Mouse (Mus musculus): Measurements from ENCODE around the gene Rps15a. TPM values are rescaled to one million over a fixed set of nuclear protein-coding genes. Genes with fewer than 3 reads are reported as not detected.
A peak's percentile ranks its signal among the peaks of the same experiment; 100 is the strongest.

The Rps15a gene
- polyA plus RNA-seq, 1 experiment from 2014 or later, result 1,028 TPM

- ATAC-seq (ENCODE audit: insufficient number of reproducible peaks, insufficient read depth, low FRiP score, low read depth), result peak; percentile 100
- no peaks in the 10 kb centered on the region for H3K27me3 ChIP-seq (ENCODE audit: control insufficient read depth, insufficient read depth, low read length)
- under 1% methylated on average over 39 of the region's 39 CpGs for WGBS
Measured at GRCm38 (mm10) chr7:118129430-118130041, 13.5 kb upstream of the Rps15a start, which contains the start of gene Arl6ip1. Gene Arl6ip1, minus strand, starts transcription at chr7:118129662.

GRCm38 (mm10) chr7:118128925-118129429 lies 13.0 kb upstream of the Rps15a start:
- H3K4me3 ChIP-seq (ENCODE audit: low read depth, low read length), result peak overlapping the region; percentile 83
- H3K27ac ChIP-seq (ENCODE audit: low read length), result peak overlapping the region; percentile 94
- H3K36me3 ChIP-seq (ENCODE audit: control insufficient read depth, insufficient read depth, low read length), result peaks cover 15% of the 10 kb centered on the region; the same call in 1 of the 2 replicates
- H3K4me2 ChIP-seq (replicated peaks; ENCODE audit: low read depth, low read length), result peak overlapping the region; percentile 65
- ATAC-seq (ENCODE audit: insufficient number of reproducible peaks, insufficient read depth, low FRiP score, low read depth), result peak; percentile 67
- under 1% methylated on average over 21 of the region's 21 CpGs for WGBS
- peak overlapping the region; percentile 77 for H3K9ac ChIP-seq (replicated peaks; ENCODE audit: low read depth, low read length)
- no peaks in the 10 kb centered on the region for H3K9me3 ChIP-seq (ENCODE audit: control insufficient read depth, low read depth, low read length)
- H3K27me3 ChIP-seq (ENCODE audit: control insufficient read depth, insufficient read depth, low read length), result no peaks in the 10 kb centered on the region
- peaks cover 13% of the 10 kb centered on the region for H3K4me1 ChIP-seq (ENCODE audit: control insufficient read depth, insufficient read depth, low read length)

More at GRCm38 (mm10) chr7:118129430-118130041, 13.5 kb upstream of the Rps15a start, which contains the start of gene Arl6ip1:
- Histone ChIP-seq H3K4me1 (ENCODE audit: control insufficient read depth, insufficient read depth, low read length) (peaks cover 13% of the 10 kb centered on the region), H3K27ac (ENCODE audit: low read length) (peak within 1 kb of the TSS; percentile 94), H3K9ac (replicated peaks; ENCODE audit: low read depth, low read length) (peak within 1 kb of the TSS; percentile 77), H3K4me2 (replicated peaks; ENCODE audit: low read depth, low read length) (peak within 1 kb of the TSS; percentile 65), H3K36me3 (ENCODE audit: control insufficient read depth, insufficient read depth, low read length) (peaks cover 12% of the 10 kb centered on the region), H3K4me3 (ENCODE audit: low read depth, low read length) (peak within 1 kb of the TSS; percentile 83), H3K9me3 (ENCODE audit: control insufficient read depth, low read depth, low read length) (no peaks in the 10 kb centered on the region)

DNA sequence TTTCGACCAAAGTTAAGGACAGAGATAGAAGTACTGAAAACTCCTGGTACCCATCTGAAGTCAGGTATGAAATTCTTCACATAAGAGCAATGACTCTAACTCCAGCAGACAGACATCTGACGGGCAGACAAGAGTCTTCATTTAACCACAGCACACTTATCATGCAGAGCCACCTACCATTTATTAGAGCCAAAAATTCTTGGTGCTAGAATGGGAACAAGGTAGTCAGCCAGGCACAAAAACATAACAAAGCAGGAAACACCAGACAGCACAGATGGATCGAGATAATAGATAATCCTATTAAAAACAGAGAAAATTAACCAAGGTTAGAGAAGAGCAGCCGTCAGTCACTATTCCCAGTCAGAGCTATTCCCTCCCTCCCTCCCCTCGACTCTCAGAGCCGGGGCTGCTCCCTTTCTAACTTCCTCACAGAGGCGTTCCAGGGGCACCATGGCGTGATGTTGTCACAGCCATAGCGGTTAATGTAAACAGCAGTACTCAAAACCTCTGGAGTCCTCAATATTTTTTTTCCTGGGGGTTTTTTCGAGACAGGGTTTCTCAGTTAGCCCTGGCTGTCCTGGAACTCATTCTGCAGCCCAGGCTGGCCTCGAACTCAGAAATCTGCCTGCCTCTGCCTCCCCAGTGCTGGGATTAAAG lies 10.4 kb upstream of the Rps15a start:
- Histone ChIP-seq H3K27ac (ENCODE audit: low read length) (no peak overlapping the region), H3K9me3 (ENCODE audit: control insufficient read depth, low read depth, low read length) (no peaks in the 10 kb centered on the region), H3K9ac (replicated peaks; ENCODE audit: low read depth, low read length) (no peak overlapping the region), H3K4me2 (replicated peaks; ENCODE audit: low read depth, low read length) (no peak overlapping the region; the same call in 1 of the 2 replicates), H3K4me3 (ENCODE audit: low read depth, low read length) (no peak overlapping the region), H3K36me3 (ENCODE audit: control insufficient read depth, insufficient read depth, low read length) (peaks cover 23% of the 10 kb centered on the region), H3K27me3 (ENCODE audit: control insufficient read depth, insufficient read depth, low read length) (no peaks in the 10 kb centered on the region), H3K4me1 (ENCODE audit: control insufficient read depth, insufficient read depth, low read length) (peaks cover 13% of the 10 kb centered on the region)
- WGBS, result 53% methylated on average over 11 of the region's 11 CpGs
- no peak for ATAC-seq (ENCODE audit: insufficient number of reproducible peaks, insufficient read depth, low FRiP score, low read depth)

- H3K9ac ChIP-seq (replicated peaks; ENCODE audit: low read depth, low read length), result no peak overlapping the region
- peaks cover 29% of the 10 kb centered on the region for H3K36me3 ChIP-seq (ENCODE audit: control insufficient read depth, insufficient read depth, low read length)
- H3K4me1 ChIP-seq (ENCODE audit: control insufficient read depth, insufficient read depth, low read length), result peaks cover 13% of the 10 kb centered on the region
- H3K27me3 ChIP-seq (ENCODE audit: control insufficient read depth, insufficient read depth, low read length), result no peaks in the 10 kb centered on the region
- no peak for ATAC-seq (ENCODE audit: insufficient number of reproducible peaks, insufficient read depth, low FRiP score, low read depth)
- H3K4me3 ChIP-seq (ENCODE audit: low read depth, low read length), result no peak overlapping the region
- H3K9me3 ChIP-seq (ENCODE audit: control insufficient read depth, low read depth, low read length), result no peaks in the 10 kb centered on the region
- no peak overlapping the region for H3K4me2 ChIP-seq (replicated peaks; ENCODE audit: low read depth, low read length)
- H3K27ac ChIP-seq (ENCODE audit: low read length), result no peak overlapping the region
Measured at GRCm38 (mm10) chr7:118125736-118126135, 9.7 kb upstream of the Rps15a start.

DNA sequence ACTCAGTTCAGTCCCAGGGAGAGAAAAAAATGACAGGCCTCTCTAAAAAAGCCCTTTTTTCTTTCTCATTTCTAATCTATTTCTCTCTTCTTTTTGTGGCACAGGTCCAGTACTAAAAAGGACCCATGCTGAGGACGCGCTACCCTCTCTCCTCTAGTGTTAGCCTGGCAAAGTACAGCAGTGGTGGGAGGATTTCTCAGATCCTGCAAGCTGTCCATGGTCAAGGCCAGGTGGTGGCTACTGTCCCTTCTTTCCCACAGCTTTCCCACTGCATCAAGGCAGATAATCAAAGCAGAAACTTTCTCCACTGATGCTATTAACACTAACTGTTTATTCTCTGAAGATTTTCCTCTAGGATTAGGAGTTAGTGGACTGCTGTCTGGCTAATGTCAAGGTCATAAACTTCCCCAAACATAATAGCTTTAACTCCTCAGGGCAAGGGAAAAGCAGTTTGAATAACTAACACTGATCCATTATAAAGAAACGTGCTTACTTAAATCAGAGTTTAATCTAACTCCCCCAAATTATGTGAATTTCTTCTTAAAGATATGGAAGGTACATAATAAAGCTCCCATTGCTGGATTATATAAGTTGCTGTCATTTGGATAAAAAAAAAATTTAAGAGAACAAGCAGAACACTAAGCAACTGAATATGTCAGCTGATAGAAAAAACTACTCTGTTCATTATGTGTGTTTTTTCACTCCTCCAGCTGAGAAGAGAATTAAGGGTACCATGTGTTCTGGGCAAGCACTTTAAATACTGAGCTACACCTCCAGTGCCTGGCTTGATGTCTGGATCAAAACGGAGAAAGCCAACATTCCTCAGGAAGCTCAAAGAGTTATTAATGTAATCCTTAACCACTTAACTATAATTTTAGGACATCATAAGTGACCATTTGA lies 7.8 kb upstream of the Rps15a start:
- H3K9ac ChIP-seq (replicated peaks; ENCODE audit: low read depth, low read length), result no peak overlapping the region

GRCm38 (mm10) chr7:118122235-118122634 lies 6.2 kb upstream of the Rps15a start:
- Histone ChIP-seq H3K4me1 (ENCODE audit: control insufficient read depth, insufficient read depth, low read length) (peaks cover 14% of the 10 kb centered on the region; the same call in 1 of the 2 replicates), H3K36me3 (ENCODE audit: control insufficient read depth, insufficient read depth, low read length) (peaks cover 57% of the 10 kb centered on the region), H3K9ac (replicated peaks; ENCODE audit: low read depth, low read length) (no peak overlapping the region), H3K9me3 (ENCODE audit: control insufficient read depth, low read depth, low read length) (no peaks in the 10 kb centered on the region), H3K4me2 (replicated peaks; ENCODE audit: low read depth, low read length) (no peak overlapping the region), H3K27ac (ENCODE audit: low read length) (no peak overlapping the region), H3K4me3 (ENCODE audit: low read depth, low read length) (no peak overlapping the region), H3K27me3 (ENCODE audit: control insufficient read depth, insufficient read depth, low read length) (no peaks in the 10 kb centered on the region)
- WGBS, result 98% methylated on average over 7 of the region's 7 CpGs
- ATAC-seq (ENCODE audit: insufficient number of reproducible peaks, insufficient read depth, low FRiP score, low read depth), result no peak

More for the DNA sequence above, 7.8 kb upstream of the Rps15a start:
- Histone ChIP-seq H3K27ac (ENCODE audit: low read length) (no peak overlapping the region), H3K4me2 (replicated peaks; ENCODE audit: low read depth, low read length) (no peak overlapping the region), H3K36me3 (ENCODE audit: control insufficient read depth, insufficient read depth, low read length) (peaks cover 49% of the 10 kb centered on the region), H3K4me1 (ENCODE audit: control insufficient read depth, insufficient read depth, low read length) (peaks cover 20% of the 10 kb centered on the region), H3K4me3 (ENCODE audit: low read depth, low read length) (no peak overlapping the region), H3K27me3 (ENCODE audit: control insufficient read depth, insufficient read depth, low read length) (no peaks in the 10 kb centered on the region), H3K9me3 (ENCODE audit: control insufficient read depth, low read depth, low read length) (no peaks in the 10 kb centered on the region)
- WGBS, result 57% methylated on average over 4 of the region's 4 CpGs
- no peak for ATAC-seq (ENCODE audit: insufficient number of reproducible peaks, insufficient read depth, low FRiP score, low read depth)

GRCm38 (mm10) chr7:118120654-118121053 lies 4.7 kb upstream of the Rps15a start:
- Histone ChIP-seq H3K36me3 (ENCODE audit: control insufficient read depth, insufficient read depth, low read length) (peaks cover 47% of the 10 kb centered on the region), H3K9me3 (ENCODE audit: control insufficient read depth, low read depth, low read length) (no peaks in the 10 kb centered on the region), H3K4me2 (replicated peaks; ENCODE audit: low read depth, low read length) (no peak overlapping the region), H3K9ac (replicated peaks; ENCODE audit: low read depth, low read length) (no peak overlapping the region), H3K27me3 (ENCODE audit: control insufficient read depth, insufficient read depth, low read length) (no peaks in the 10 kb centered on the region), H3K27ac (ENCODE audit: low read length) (no peak overlapping the region), H3K4me1 (ENCODE audit: control insufficient read depth, insufficient read depth, low read length) (peaks cover 7% of the 10 kb centered on the region; the same call in 1 of the 2 replicates), H3K4me3 (ENCODE audit: low read depth, low read length) (no peak overlapping the region)
- no peak for ATAC-seq (ENCODE audit: insufficient number of reproducible peaks, insufficient read depth, low FRiP score, low read depth)
- WGBS, result 79% methylated on average over 1 of the region's 1 CpGs

- H3K4me1 ChIP-seq (ENCODE audit: control insufficient read depth, insufficient read depth, low read length), result peaks cover 7% of the 10 kb centered on the region; the same call in 1 of the 2 replicates
- 77% methylated on average over 5 of the region's 5 CpGs for WGBS
- ATAC-seq (ENCODE audit: insufficient number of reproducible peaks, insufficient read depth, low FRiP score, low read depth), result no peak
- peak overlapping the region; percentile 21; the same call in 1 of the 2 replicates for H3K27ac ChIP-seq (ENCODE audit: low read length)
- no peak overlapping the region for H3K9ac ChIP-seq (replicated peaks; ENCODE audit: low read depth, low read length)
- H3K4me2 ChIP-seq (replicated peaks; ENCODE audit: low read depth, low read length), result no peak overlapping the region
- no peaks in the 10 kb centered on the region for H3K9me3 ChIP-seq (ENCODE audit: control insufficient read depth, low read depth, low read length)
- no peaks in the 10 kb centered on the region for H3K27me3 ChIP-seq (ENCODE audit: control insufficient read depth, insufficient read depth, low read length)
- H3K36me3 ChIP-seq (ENCODE audit: control insufficient read depth, insufficient read depth, low read length), result peaks cover 47% of the 10 kb centered on the region
- H3K4me3 ChIP-seq (ENCODE audit: low read depth, low read length), result no peak overlapping the region
Measured at GRCm38 (mm10) chr7:118119946-118120345, 4.0 kb upstream of the Rps15a start.

Data from stomach, embryonic 14.5 days (tissue).